Mouse (Mus musculus): ENCODE data around the gene Zfp428. TPM values are rescaled to one million over a fixed set of nuclear protein-coding genes. Genes with fewer than 3 reads are reported as not detected.
A peak's percentile ranks its signal among the peaks of the same experiment; 100 is the strongest.

Gene Zfp428
- polyA plus RNA-seq, 2 experiments = 2.3 to 4.0 TPM

DNA sequence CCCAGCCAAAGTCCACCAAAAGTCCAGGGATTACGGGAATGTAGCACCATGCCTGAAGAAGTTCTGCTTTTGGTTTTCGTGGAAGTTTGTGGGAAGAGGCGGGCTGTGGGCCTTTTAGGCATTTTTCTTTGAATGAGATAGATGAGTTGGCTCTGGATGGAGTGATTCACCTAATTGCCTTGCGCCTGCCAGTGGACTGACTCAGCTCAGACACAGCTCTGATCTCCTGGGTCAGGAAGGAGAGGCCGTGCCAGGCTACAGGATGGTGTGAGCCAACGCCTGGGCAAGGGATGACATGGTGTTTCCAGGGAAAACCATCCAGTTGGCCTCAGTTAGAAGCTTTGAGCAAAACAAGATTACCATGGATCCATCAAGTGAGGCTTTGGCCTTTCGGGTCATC, 36.5 kb upstream of the Zfp428 start:
- no peaks in the 10 kb centered on the region for H3K4me1 ChIP-seq (replicated peaks; ENCODE audit: control insufficient read depth in 2 of 2, insufficient read depth in 2 of 2, low read length in 1 of 2)
- no peak for ATAC-seq (ENCODE audit: insufficient read depth)

DNA sequence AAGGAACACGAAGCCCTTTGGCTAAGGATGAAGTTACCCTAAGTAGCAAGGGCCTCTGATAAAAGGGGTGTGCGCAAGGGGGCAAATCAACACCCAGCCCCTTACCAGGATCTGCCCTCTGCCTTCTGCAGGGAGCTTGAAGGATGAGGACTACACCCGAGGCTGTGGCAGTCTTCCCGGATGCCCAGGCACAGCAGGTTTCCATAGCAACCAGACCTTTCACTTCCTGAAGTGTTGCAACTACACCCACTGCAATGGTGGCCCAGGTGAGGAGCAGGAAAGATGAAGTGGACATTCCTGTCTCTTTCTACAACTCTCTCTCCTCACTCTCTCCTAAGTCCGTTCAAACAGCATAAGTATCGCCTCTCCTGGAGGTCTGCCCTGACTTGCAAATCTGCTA, 34.4 kb upstream of the Zfp428 start:
- H3K27me3 ChIP-seq (ENCODE audit: control insufficient read depth, insufficient read depth, low read length) = no peaks in the 10 kb centered on the region
- 76% methylated on average over 6 of the region's 6 CpGs for WGBS (ENCODE audit: insufficient replicate concordance)
- TF ChIP-seq CTCF (IDR thresholded peaks at IDR 0.05; ENCODE audit: low read depth) = no peak
- TF ChIP-seq EP300 (IDR thresholded peaks at IDR 0.05; ENCODE audit: low read depth) = no peak
- ATAC-seq (ENCODE audit: insufficient read depth) (no peak), DNase-seq (ENCODE audit: low read depth in 3 of 3, low spot score in 3 of 3) (no peak)
- no peaks in the 10 kb centered on the region for H3K4me1 ChIP-seq (replicated peaks; ENCODE audit: control insufficient read depth in 2 of 2, insufficient read depth in 2 of 2, low read length in 1 of 2)
- no peak overlapping the region for H3K9ac ChIP-seq (replicated peaks)
- H3K4me2 ChIP-seq (ENCODE audit: low read depth) = no peak overlapping the region
- no peak overlapping the region for H3K4me3 ChIP-seq (ENCODE audit: insufficient read depth in 1 of 2, low read depth in 2 of 2, low read length in 2 of 2)
- no peaks in the 10 kb centered on the region for H3K36me3 ChIP-seq (replicated peaks; ENCODE audit: control insufficient read depth, insufficient read depth, low read depth)
- no peak overlapping the region for H3K27ac ChIP-seq
- H3K9me3 ChIP-seq (ENCODE audit: control insufficient read depth, low read length) = no peaks in the 10 kb centered on the region; the same call in 1 of the 2 replicates

More for the DNA sequence above, 36.5 kb upstream of the Zfp428 start:
- Histone ChIP-seq H3K27ac (no peak overlapping the region), H3K9me3 (ENCODE audit: control insufficient read depth, low read length) (no peaks in the 10 kb centered on the region; the same call in 1 of the 2 replicates), H3K27me3 (ENCODE audit: control insufficient read depth, insufficient read depth, low read length) (no peaks in the 10 kb centered on the region), H3K4me3 (ENCODE audit: insufficient read depth in 1 of 2, low read depth in 2 of 2, low read length in 2 of 2) (no peak overlapping the region), H3K36me3 (replicated peaks; ENCODE audit: control insufficient read depth, insufficient read depth, low read depth) (no peaks in the 10 kb centered on the region), H3K9ac (replicated peaks) (no peak overlapping the region), H3K4me2 (ENCODE audit: low read depth) (no peak overlapping the region)
- TF ChIP-seq EP300 (IDR thresholded peaks at IDR 0.05; ENCODE audit: low read depth) (no peak), CTCF (IDR thresholded peaks at IDR 0.05; ENCODE audit: low read depth) (no peak)
- 80% methylated on average over 7 of the region's 7 CpGs for WGBS (ENCODE audit: insufficient replicate concordance)
- DNase-seq (ENCODE audit: low read depth in 3 of 3, low spot score in 3 of 3) = no peak

DNA sequence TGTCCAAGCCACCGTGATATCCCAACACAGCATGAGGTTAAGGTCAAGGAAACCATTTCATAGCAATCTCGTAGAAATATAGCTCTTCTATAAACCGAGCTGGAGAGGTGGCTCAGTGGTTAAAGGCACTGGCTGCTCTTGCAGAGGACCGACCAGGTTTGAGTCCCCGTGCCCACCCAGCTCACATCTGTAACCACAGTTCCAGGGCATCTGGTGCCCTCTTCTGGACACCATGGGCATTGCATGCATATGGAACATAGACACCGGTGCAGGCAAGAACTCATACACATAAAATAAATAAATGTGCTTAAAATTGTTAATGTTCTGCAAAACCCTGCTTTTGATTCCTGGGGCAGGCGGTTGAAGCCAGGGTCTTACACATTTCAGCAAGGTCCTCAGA, 33.9 kb upstream of the Zfp428 start:
- TF ChIP-seq CTCF (IDR thresholded peaks at IDR 0.05; ENCODE audit: low read depth) (peak; percentile 88), EP300 (IDR thresholded peaks at IDR 0.05; ENCODE audit: low read depth) (no peak)
- H3K9me3 ChIP-seq (ENCODE audit: control insufficient read depth, low read length) = no peaks in the 10 kb centered on the region; the same call in 1 of the 2 replicates
- no peaks in the 10 kb centered on the region for H3K27me3 ChIP-seq (ENCODE audit: control insufficient read depth, insufficient read depth, low read length)
- no peak overlapping the region for H3K9ac ChIP-seq (replicated peaks)
- H3K4me2 ChIP-seq (ENCODE audit: low read depth) = no peak overlapping the region
- 61% methylated on average over 7 of the region's 7 CpGs for WGBS (ENCODE audit: insufficient replicate concordance)
- no peak for ATAC-seq (ENCODE audit: insufficient read depth)
- H3K36me3 ChIP-seq (replicated peaks; ENCODE audit: control insufficient read depth, insufficient read depth, low read depth) = no peaks in the 10 kb centered on the region
- no peaks in the 10 kb centered on the region for H3K4me1 ChIP-seq (replicated peaks; ENCODE audit: control insufficient read depth in 2 of 2, insufficient read depth in 2 of 2, low read length in 1 of 2)
- H3K4me3 ChIP-seq (ENCODE audit: insufficient read depth in 1 of 2, low read depth in 2 of 2, low read length in 2 of 2) = no peak overlapping the region
- no peak for DNase-seq (ENCODE audit: low read depth in 3 of 3, low spot score in 3 of 3)
- no peak overlapping the region for H3K27ac ChIP-seq

DNA sequence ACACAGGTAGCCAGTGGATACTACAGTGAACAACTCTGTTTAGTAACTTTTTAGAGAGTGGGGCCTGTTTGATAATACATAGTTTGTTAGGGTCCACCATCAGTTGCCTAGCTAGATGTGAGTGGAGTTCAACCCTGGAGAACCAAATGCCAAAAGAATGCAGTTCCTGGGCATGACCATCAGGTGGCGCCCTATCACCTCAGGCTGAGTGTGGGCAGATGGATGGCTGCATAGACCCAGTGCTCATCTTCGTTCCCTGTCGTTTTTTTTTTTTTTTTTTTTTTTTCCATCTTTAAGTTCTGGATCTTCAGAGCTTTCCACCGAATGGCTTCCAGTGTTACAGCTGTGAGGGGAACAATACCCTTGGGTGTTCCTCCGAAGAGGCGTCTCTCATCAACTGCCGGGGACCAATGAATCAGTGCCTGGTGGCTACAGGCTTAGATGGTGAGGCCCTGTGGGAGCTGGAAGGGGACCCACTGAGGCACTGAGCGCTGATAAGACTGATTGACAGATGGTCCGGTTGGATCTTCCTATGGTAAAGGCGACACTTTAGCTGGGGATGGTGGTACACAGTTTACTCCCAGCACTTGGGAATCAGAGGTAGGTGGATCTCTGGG, 32.8 kb upstream of the Zfp428 start:
- Histone ChIP-seq H3K4me3 (ENCODE audit: insufficient read depth in 1 of 2, low read depth in 2 of 2, low read length in 2 of 2) (no peak overlapping the region), H3K9me3 (ENCODE audit: control insufficient read depth, low read length) (no peaks in the 10 kb centered on the region; the same call in 1 of the 2 replicates), H3K36me3 (replicated peaks; ENCODE audit: control insufficient read depth, insufficient read depth, low read depth) (no peaks in the 10 kb centered on the region), H3K4me1 (replicated peaks; ENCODE audit: control insufficient read depth in 2 of 2, insufficient read depth in 2 of 2, low read length in 1 of 2) (no peaks in the 10 kb centered on the region), H3K27ac (no peak overlapping the region), H3K9ac (replicated peaks) (no peak overlapping the region), H3K4me2 (ENCODE audit: low read depth) (no peak overlapping the region), H3K27me3 (ENCODE audit: control insufficient read depth, insufficient read depth, low read length) (no peaks in the 10 kb centered on the region)
- peak; percentile 92 for TF ChIP-seq CTCF (IDR thresholded peaks at IDR 0.05; ENCODE audit: low read depth)
- TF ChIP-seq EP300 (IDR thresholded peaks at IDR 0.05; ENCODE audit: low read depth) = no peak
- 51% methylated on average over 10 of the region's 10 CpGs for WGBS (ENCODE audit: insufficient replicate concordance)
- no peak for DNase-seq (ENCODE audit: low read depth in 3 of 3, low spot score in 3 of 3)
- ATAC-seq (ENCODE audit: insufficient read depth) = no peak

DNA sequence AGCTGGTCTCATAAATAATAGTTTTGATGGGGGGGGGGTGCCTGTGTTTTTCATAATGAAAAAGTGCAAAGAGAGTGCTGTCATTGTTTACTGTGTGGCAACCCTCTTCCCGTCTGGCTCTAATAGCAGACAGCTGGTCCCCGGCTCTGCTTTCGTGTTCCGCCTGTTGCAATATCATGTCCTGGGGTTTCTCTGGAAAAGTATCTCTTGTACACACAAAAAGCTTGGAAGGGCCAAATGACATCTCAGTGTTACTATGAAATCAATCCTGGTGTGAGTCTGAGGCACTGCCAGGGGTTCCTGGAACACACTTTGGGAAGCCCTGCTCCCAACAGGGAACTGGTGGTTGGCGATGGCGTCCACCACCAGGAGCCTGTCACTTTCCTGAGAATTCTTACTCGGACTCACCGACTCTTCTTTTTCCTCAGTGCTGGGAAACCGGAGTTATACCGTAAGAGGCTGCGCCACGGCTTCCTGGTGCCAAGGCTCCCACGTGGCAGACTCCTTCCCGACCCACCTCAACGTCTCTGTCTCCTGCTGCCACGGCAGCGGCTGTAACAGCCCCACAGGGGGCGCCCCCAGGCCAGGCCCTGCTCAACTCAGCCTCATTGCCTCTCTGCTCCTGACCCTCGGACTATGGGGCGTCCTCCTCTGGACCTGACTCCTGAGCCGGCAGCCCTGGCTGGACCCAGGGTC, 31.8 kb upstream of the Zfp428 start:
- 67% methylated on average over 21 of the region's 21 CpGs for WGBS (ENCODE audit: insufficient replicate concordance)
- ATAC-seq (ENCODE audit: insufficient read depth) (no peak), DNase-seq (ENCODE audit: low read depth in 3 of 3, low spot score in 3 of 3) (no peak)
- Histone ChIP-seq H3K9me3 (ENCODE audit: control insufficient read depth, low read length) (no peaks in the 10 kb centered on the region; the same call in 1 of the 2 replicates), H3K4me2 (ENCODE audit: low read depth) (no peak overlapping the region), H3K9ac (replicated peaks) (no peak overlapping the region), H3K27me3 (ENCODE audit: control insufficient read depth, insufficient read depth, low read length) (no peaks in the 10 kb centered on the region; the same call in 1 of the 2 replicates), H3K4me3 (ENCODE audit: insufficient read depth in 1 of 2, low read depth in 2 of 2, low read length in 2 of 2) (no peak overlapping the region), H3K27ac (no peak overlapping the region), H3K4me1 (replicated peaks; ENCODE audit: control insufficient read depth in 2 of 2, insufficient read depth in 2 of 2, low read length in 1 of 2) (no peaks in the 10 kb centered on the region), H3K36me3 (replicated peaks; ENCODE audit: control insufficient read depth, insufficient read depth, low read depth) (no peaks in the 10 kb centered on the region)
- no peak for TF ChIP-seq EP300 (IDR thresholded peaks at IDR 0.05; ENCODE audit: low read depth)
- 0 out of 2 replicates have a peak, but pooled peaks have one; percentile 30 for TF ChIP-seq CTCF (IDR thresholded peaks at IDR 0.05; ENCODE audit: low read depth)
